Comparison of ENCODE assay signal across 14 mouse cellular contexts in the genomic region with DNA sequence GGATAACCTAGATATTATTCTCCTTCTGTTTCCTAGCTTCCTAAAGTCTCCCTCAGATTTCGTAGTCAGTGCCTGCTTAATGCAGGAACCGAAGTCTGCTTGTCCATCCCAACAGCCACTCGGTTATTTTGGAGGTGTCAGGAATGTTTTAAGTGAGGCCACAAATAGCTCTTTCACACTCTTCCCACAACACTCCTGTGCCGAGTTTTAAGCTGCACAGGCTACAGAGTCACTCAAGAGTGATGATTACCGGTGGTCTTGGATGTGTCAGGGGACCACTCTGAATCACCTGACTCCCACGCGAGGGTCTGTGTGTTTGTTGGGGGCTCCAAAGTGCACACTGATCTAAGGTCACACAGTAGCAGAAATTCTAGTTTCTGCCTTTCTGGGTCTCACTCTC. TPM values are rescaled to one million over a fixed set of nuclear protein-coding genes. Genes with fewer than 3 reads are reported as not detected.
DNase-seq lines count a peak whose midpoint lies in the region; ATAC-seq lines count a peak whose summit lies in the region.
"Had no signal": no experiment of that assay in that cellular context is flagged by ENCODE, and none has a peak within 500 bp of the region (broad histone marks: within the 10 kb centered on the region; RNA-seq: fewer than 3 reads in every experiment).

No protein-coding gene starts in this region.

- H3K4me3 ChIP-seq in heart, embryonic 11.5 days (ENCODE audit: low read depth, low read length), result no peak overlapping the region
- no peak overlapping the region for H3K4me3 ChIP-seq in neural tube, embryonic 11.5 days (ENCODE audit: low read depth, low read length)
- no peak overlapping the region for H3K4me3 ChIP-seq in hindbrain, embryonic 16.5 days (ENCODE audit: low read length)
- H3K4me3 ChIP-seq in neural tube, embryonic 15.5 days (replicated peaks), result no peak overlapping the region
- H3K4me3 ChIP-seq: megakaryocyte, embryonic 14.5 days had no signal

- peaks cover 60% of the 10 kb centered on the region for H3K4me1 ChIP-seq in heart, embryonic 11.5 days (ENCODE audit: control insufficient read depth, insufficient read depth, low read length)
- H3K4me1 ChIP-seq in neural tube, embryonic 11.5 days (ENCODE audit: control insufficient read depth, insufficient read depth, low read length), result peaks cover 20% of the 10 kb centered on the region
- H3K4me1 ChIP-seq in hindbrain, embryonic 16.5 days (ENCODE audit: control insufficient read depth, insufficient read depth, low read depth, low read length), result peaks cover 16% of the 10 kb centered on the region
- peaks cover 39% of the 10 kb centered on the region for H3K4me1 ChIP-seq in neural tube, embryonic 15.5 days

- H3K4me2 ChIP-seq in heart, embryonic 11.5 days, result peak overlapping the region; percentile 18; the same call in 1 of the 2 replicates
- H3K4me2 ChIP-seq in neural tube, embryonic 11.5 days (ENCODE audit: low read depth), result no peak overlapping the region
- no peak overlapping the region for H3K4me2 ChIP-seq in hindbrain, embryonic 16.5 days (ENCODE audit: low read length)
- no peak overlapping the region for H3K4me2 ChIP-seq in neural tube, embryonic 15.5 days

- no peaks in the 10 kb centered on the region for H3K36me3 ChIP-seq in heart, embryonic 11.5 days (ENCODE audit: control insufficient read depth, insufficient read depth, low read length)
- H3K36me3 ChIP-seq in neural tube, embryonic 11.5 days (ENCODE audit: control insufficient read depth, insufficient read depth, low read length), result no peaks in the 10 kb centered on the region
- H3K36me3 ChIP-seq in hindbrain, embryonic 16.5 days (ENCODE audit: control insufficient read depth, insufficient read depth, low read length), result no peaks in the 10 kb centered on the region
- no peaks in the 10 kb centered on the region for H3K36me3 ChIP-seq in neural tube, embryonic 15.5 days

- WGBS in heart, embryonic 11.5 days (ENCODE audit: insufficient replicate concordance), result 32% methylated on average over 7 of the region's 7 CpGs
- 68% methylated on average over 7 of the region's 7 CpGs for WGBS in neural tube, embryonic 11.5 days
- 79% methylated on average over 7 of the region's 7 CpGs for WGBS in hindbrain, embryonic 16.5 days
- 76% methylated on average over 7 of the region's 7 CpGs for WGBS in neural tube, embryonic 15.5 days

- 0 out of 2 replicates have a peak, but pooled peaks have one; percentile 35 for ATAC-seq in heart, embryonic 11.5 days (replicated peaks; ENCODE audit: insufficient number of reproducible peaks, low FRiP score, low TSS enrichment)
- no peak for ATAC-seq in neural tube, embryonic 11.5 days (ENCODE audit: insufficient read depth, low FRiP score, low TSS enrichment)
- no peak for ATAC-seq in hindbrain, embryonic 16.5 days
- ATAC-seq in neural tube, embryonic 15.5 days (ENCODE audit: low FRiP score), result no peak
- ATAC-seq in megakaryocyte, adult 5-6 weeks (ENCODE audit: poor library complexity, severe bottlenecking), result no peak
- ATAC-seq in erythroblast, adult 5-6 weeks (replicated peaks; ENCODE audit: low FRiP score, poor library complexity, severe bottlenecking), result no peak

- H3K27me3 ChIP-seq in heart, embryonic 11.5 days (ENCODE audit: control insufficient read depth, insufficient read depth, low read length), result no peaks in the 10 kb centered on the region
- no peaks in the 10 kb centered on the region for H3K27me3 ChIP-seq in neural tube, embryonic 11.5 days (ENCODE audit: control insufficient read depth, insufficient read depth, low read length)
- no peaks in the 10 kb centered on the region for H3K27me3 ChIP-seq in hindbrain, embryonic 16.5 days (replicated peaks; ENCODE audit: control insufficient read depth, insufficient read depth, low read length)
- no peaks in the 10 kb centered on the region for H3K27me3 ChIP-seq in neural tube, embryonic 15.5 days (replicated peaks)

- no peak for DNase-seq in heart, adult 9 months (ENCODE audit: low spot score in 2 of 2)
- no peak for DNase-seq in neural tube, embryonic 11.5 days (ENCODE audit: low spot score)
- DNase-seq in neural tube, embryonic 10.5 days (ENCODE audit: extremely low spot score, low spot score), result no peak
- DNase-seq: adrenal gland, postnatal 36 days; cerebellum, adult 9-10 months; kidney, adult 2 months; left cerebral cortex, postnatal 4 days had no signal

- H3K9ac ChIP-seq in heart, embryonic 11.5 days (ENCODE audit: low read depth, low read length), result peak overlapping the region; percentile 23
- no peak overlapping the region for H3K9ac ChIP-seq in neural tube, embryonic 11.5 days (ENCODE audit: low read length)
- H3K9ac ChIP-seq in hindbrain, embryonic 16.5 days (ENCODE audit: low read depth, low read length), result no peak overlapping the region
- H3K9ac ChIP-seq in neural tube, embryonic 15.5 days (replicated peaks), result no peak overlapping the region

- peak overlapping the region; percentile 92 for H3K27ac ChIP-seq in heart, embryonic 11.5 days (ENCODE audit: low read depth, low read length)
- 0 out of 2 replicates have a peak overlapping the region, but pooled peaks have one; percentile 86 for H3K27ac ChIP-seq in neural tube, embryonic 11.5 days (ENCODE audit: low read depth, low read length)
- H3K27ac ChIP-seq in hindbrain, embryonic 16.5 days (ENCODE audit: low read depth, low read length), result peak overlapping the region; percentile 3; the same call in 1 of the 2 replicates
- peak overlapping the region; percentile 56; the same call in 1 of the 2 replicates for H3K27ac ChIP-seq in neural tube, embryonic 15.5 days (replicated peaks)

- H3K9me3 ChIP-seq in heart, embryonic 11.5 days (replicated peaks; ENCODE audit: control insufficient read depth, low read length), result no peaks in the 10 kb centered on the region
- no peaks in the 10 kb centered on the region for H3K9me3 ChIP-seq in neural tube, embryonic 11.5 days (ENCODE audit: control insufficient read depth, low read length)
- no peaks in the 10 kb centered on the region for H3K9me3 ChIP-seq in hindbrain, embryonic 16.5 days (ENCODE audit: control insufficient read depth, low read length)
- H3K9me3 ChIP-seq in neural tube, embryonic 15.5 days (replicated peaks), result no peaks in the 10 kb centered on the region

RNA-seq across cellular contexts. Expression of a gene that starts 4.3 kb away (rescaled TPM):
- polyA plus RNA-seq in heart, embryonic 11.5 days (2014; fragmentation: Nextera tagmentation; extraction: Ambion mirVana), result 8.3 and 11.7 TPM in 2 replicates
- 11.3 and 13.1 TPM in 2 replicates for polyA plus RNA-seq in neural tube, embryonic 11.5 days (2014; fragmentation: Nextera tagmentation; extraction: Ambion mirVana)
- polyA plus RNA-seq in hindbrain, embryonic 16.5 days (2015; fragmentation: Nextera tagmentation; extraction: Ambion mirVana), result 7.6 and 9.7 TPM in 2 replicates
- polyA plus RNA-seq in neural tube, embryonic 15.5 days (2015; fragmentation: Nextera tagmentation; extraction: Ambion mirVana), result 11.3 and 20.3 TPM in 2 replicates
- total RNA-seq in megakaryocyte, adult 5-6 weeks (2015), result 0.27 TPM in 1 of 2 replicates, not detected in the other
- total RNA-seq in megakaryocyte, adult 5-6 weeks (2017), result not detected in 2 replicates
- total RNA-seq in erythroblast, adult 5-6 weeks (2015; ENCODE audit: low replicate concordance), result not detected in 2 replicates
- not detected in 2 replicates for total RNA-seq in erythroblast, adult 5-6 weeks (2017; ENCODE audit: low replicate concordance)

RNA-seq across cellular contexts. Expression of a gene that starts 22.5 kb away (rescaled TPM):
- 2.4 TPM in 2 replicates for polyA plus RNA-seq in heart, embryonic 11.5 days (2014; fragmentation: Nextera tagmentation; extraction: Ambion mirVana)
- polyA plus RNA-seq in neural tube, embryonic 11.5 days (2014; fragmentation: Nextera tagmentation; extraction: Ambion mirVana), result 2.1 and 3.6 TPM in 2 replicates
- polyA plus RNA-seq in hindbrain, embryonic 16.5 days (2015; fragmentation: Nextera tagmentation; extraction: Ambion mirVana), result 0.84 and 0.85 TPM in 2 replicates
- 0.54 and 0.75 TPM in 2 replicates for polyA plus RNA-seq in neural tube, embryonic 15.5 days (2015; fragmentation: Nextera tagmentation; extraction: Ambion mirVana)
- not detected in 2 replicates for total RNA-seq in megakaryocyte, adult 5-6 weeks (2015)
- not detected in 2 replicates for total RNA-seq in megakaryocyte, adult 5-6 weeks (2017)
- not detected in 2 replicates for total RNA-seq in erythroblast, adult 5-6 weeks (2015; ENCODE audit: low replicate concordance)
- total RNA-seq in erythroblast, adult 5-6 weeks (2017; ENCODE audit: low replicate concordance), result not detected in 2 replicates
- polyA plus RNA-seq: kidney, adult 2 months; thymus, postnatal 0 days had no signal

RNA-seq across cellular contexts. Expression of a gene that starts 36.0 kb away (rescaled TPM):
- 0.62 TPM in 1 of 2 replicates, not detected in the other for polyA plus RNA-seq in heart, embryonic 11.5 days (2014; fragmentation: Nextera tagmentation; extraction: Ambion mirVana)
- polyA plus RNA-seq in neural tube, embryonic 11.5 days (2014; fragmentation: Nextera tagmentation; extraction: Ambion mirVana), result 0.40 and 1.1 TPM in 2 replicates
- polyA plus RNA-seq in hindbrain, embryonic 16.5 days (2015; fragmentation: Nextera tagmentation; extraction: Ambion mirVana), result 0.15 and 0.19 TPM in 2 replicates
- polyA plus RNA-seq in neural tube, embryonic 15.5 days (2015; fragmentation: Nextera tagmentation; extraction: Ambion mirVana), result not detected in 2 replicates
- total RNA-seq in megakaryocyte, adult 5-6 weeks (2015), result 0.68 TPM in 1 of 2 replicates, not detected in the other
- total RNA-seq in megakaryocyte, adult 5-6 weeks (2017), result 0.44 and 1.1 TPM in 2 replicates
- not detected in 2 replicates for total RNA-seq in erythroblast, adult 5-6 weeks (2015; ENCODE audit: low replicate concordance)
- total RNA-seq in erythroblast, adult 5-6 weeks (2017; ENCODE audit: low replicate concordance), result 1.3 TPM in 1 of 2 replicates, not detected in the other

RNA-seq across cellular contexts. Expression of a gene that starts 36.1 kb away (rescaled TPM):
- polyA plus RNA-seq in heart, embryonic 11.5 days (2014; fragmentation: Nextera tagmentation; extraction: Ambion mirVana), result 29.3 and 30.9 TPM in 2 replicates
- polyA plus RNA-seq in neural tube, embryonic 11.5 days (2014; fragmentation: Nextera tagmentation; extraction: Ambion mirVana), result 38.6 and 41.5 TPM in 2 replicates
- polyA plus RNA-seq in hindbrain, embryonic 16.5 days (2015; fragmentation: Nextera tagmentation; extraction: Ambion mirVana), result 25.6 and 31.4 TPM in 2 replicates
- 21.1 and 29.6 TPM in 2 replicates for polyA plus RNA-seq in neural tube, embryonic 15.5 days (2015; fragmentation: Nextera tagmentation; extraction: Ambion mirVana)
- 40.3 and 42.3 TPM in 2 replicates for total RNA-seq in megakaryocyte, adult 5-6 weeks (2015)
- total RNA-seq in megakaryocyte, adult 5-6 weeks (2017), result 24.0 and 39.0 TPM in 2 replicates
- total RNA-seq in erythroblast, adult 5-6 weeks (2015; ENCODE audit: low replicate concordance), result 19.4 and 22.2 TPM in 2 replicates
- 15.9 and 16.3 TPM in 2 replicates for total RNA-seq in erythroblast, adult 5-6 weeks (2017; ENCODE audit: low replicate concordance)

Comparison
In these comparisons a context has a peak if more than half of its experiments do, and no peak if none do; other contexts are left out.
1. H3K27ac ChIP-seq: peak in every context shown above with its lines; median percentile 92 in heart, embryonic 11.5 days; 86 in neural tube, embryonic 11.5 days; 56 in neural tube, embryonic 15.5 days; 3 in hindbrain, embryonic 16.5 days.